Mouse (Mus musculus) embryonic facial prominence, embryonic 10.5 days (tissue): Measurements from ENCODE around the gene Ttc19. TPM values are rescaled to one million over a fixed set of nuclear protein-coding genes. Genes with fewer than 3 reads are reported as not detected.

Source experiments
- DNase-seq: peaks from one replicate; pipeline ENCODE4 v3.0.0-alpha.2; 2017; ENCODE audit warnings: low spot score
- H3K27ac ChIP-seq: fragments of 300-500 bp; sonication (generic); replicated peaks from 2 replicates; pipeline ENCODE4 v1.5.1; 2016; ENCODE audit warnings: mild to moderate bottlenecking
- H3K27me3 ChIP-seq: fragments of 300-500 bp; sonication (generic); replicated peaks from 2 replicates; pipeline ENCODE4 v1.6.1; 2016; ENCODE audit warnings: low read depth, mild to moderate bottlenecking; ENCODE audit not compliant: poor library complexity, severe bottlenecking
- H3K36me3 ChIP-seq: fragments of 300-500 bp; sonication (generic); replicated peaks from 2 replicates; pipeline ENCODE4 v1.6.1; 2016; ENCODE audit warnings: mild to moderate bottlenecking, moderate library complexity
- H3K4me1 ChIP-seq: fragments of 300-500 bp; sonication (generic); 2 replicates; pipeline ENCODE4 v1.6.1; 2016
- H3K4me3 ChIP-seq: fragments of 300-500 bp; sonication (generic); 2 replicates; pipeline ENCODE4 v1.5.1; 2016; ENCODE audit warnings: mild to moderate bottlenecking, moderate library complexity
- H3K9me3 ChIP-seq: fragments of 300-500 bp; sonication (generic); 2 replicates; pipeline ENCODE4 v1.6.1; 2016; ENCODE audit warnings: mild to moderate bottlenecking
- WGBS: fragments of 180-500 bp; shearing (Covaris S2); methylation state at CpG from one replicate; pipeline ENCODE4 v1.1.7; 2016; 5-methylcytosine and 5-hydroxymethylcytosine counted together
- polyA plus RNA-seq: library from polyadenylated mRNA; unstranded; fragments of >200 nt; fragmentation: Nextera tagmentation; extraction: Ambion mirVana; gene quantifications from 2 replicates; pipeline ENCODE4 v1.2.1, GENCODE M21; 2016

The Ttc19 gene
- polyA plus RNA-seq, 1 experiment from 2014 or later = 18.3 TPM

DNA sequence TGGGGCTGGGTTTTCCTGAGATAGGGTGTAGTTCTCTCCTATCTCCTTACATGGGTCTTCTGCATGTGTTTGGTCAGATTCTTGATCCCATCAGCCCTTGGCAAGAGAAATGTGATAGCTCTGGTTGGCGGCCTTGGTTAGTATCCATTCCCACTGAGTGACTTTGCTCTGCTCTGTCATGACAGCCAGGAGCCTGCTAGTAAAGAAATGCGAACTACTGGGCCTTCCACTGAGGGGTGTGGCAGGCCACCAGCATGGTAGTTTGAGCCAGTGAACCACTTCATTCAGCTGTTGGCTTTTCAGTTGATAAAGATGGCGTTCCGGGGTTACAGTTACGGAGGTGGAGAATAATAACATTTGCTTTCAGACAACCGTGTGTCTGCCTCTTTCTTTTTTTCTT, 17.6 kb downstream of the Ttc19 start:
- H3K36me3 ChIP-seq = peaks cover 36% of the 10 kb centered on the region
- WGBS = 85% methylated on average over 6 of the region's 6 CpGs
- no peaks in the 10 kb centered on the region for H3K9me3 ChIP-seq
- no peak overlapping the region for H3K27ac ChIP-seq
- H3K4me3 ChIP-seq = no peak overlapping the region
- H3K27me3 ChIP-seq = no peaks in the 10 kb centered on the region
- no peaks in the 10 kb centered on the region for H3K4me1 ChIP-seq
- no peak for DNase-seq

DNA sequence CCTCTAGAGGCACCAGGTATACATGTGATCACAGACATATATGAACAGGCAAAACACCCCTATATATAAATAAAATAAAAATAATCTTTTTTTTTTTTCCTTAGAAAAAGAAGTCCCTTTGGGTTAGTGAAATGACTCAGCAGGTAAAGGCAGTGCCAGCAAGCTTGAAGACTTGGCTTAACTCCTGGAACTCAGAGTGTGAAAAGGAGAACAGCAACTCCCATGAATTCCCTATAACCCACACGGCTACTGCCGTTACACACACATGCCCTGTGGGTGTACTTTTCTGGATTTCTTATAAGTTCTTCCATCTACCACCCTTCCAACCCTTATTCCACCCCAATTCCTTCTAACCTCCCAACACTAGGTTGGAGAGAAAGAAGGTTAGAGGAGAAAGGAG, 24.6 kb downstream of the Ttc19 start:
- 100% methylated on average over 2 of the region's 2 CpGs for WGBS
- H3K36me3 ChIP-seq = peaks cover 53% of the 10 kb centered on the region
- H3K27ac ChIP-seq = no peak overlapping the region
- no peaks in the 10 kb centered on the region for H3K9me3 ChIP-seq
- no peaks in the 10 kb centered on the region for H3K27me3 ChIP-seq
- DNase-seq = no peak
- no peak overlapping the region for H3K4me3 ChIP-seq
- H3K4me1 ChIP-seq = no peaks in the 10 kb centered on the region

DNA sequence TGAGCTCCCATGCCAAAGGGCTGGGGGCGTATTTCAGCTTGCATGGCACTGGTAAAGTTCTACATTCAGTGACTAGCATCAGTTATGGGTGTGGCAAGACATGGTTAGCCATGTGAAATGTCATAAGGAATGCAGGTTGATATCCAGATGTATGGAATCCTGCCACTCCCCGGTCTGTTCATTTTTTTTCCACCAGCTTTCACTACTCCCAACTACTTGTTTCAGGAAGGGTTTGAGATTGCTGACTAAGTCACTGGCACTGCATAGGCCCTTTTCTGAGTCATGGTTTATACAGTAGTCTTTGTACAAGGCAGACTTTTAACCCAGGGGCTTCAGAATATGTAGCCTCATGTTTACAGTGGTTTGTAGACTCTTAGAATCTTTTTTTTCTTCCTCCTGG, 28.0 kb downstream of the Ttc19 start:
- DNase-seq = no peak
- H3K9me3 ChIP-seq = no peaks in the 10 kb centered on the region
- peaks cover 85% of the 10 kb centered on the region for H3K36me3 ChIP-seq
- no peak overlapping the region for H3K27ac ChIP-seq
- no peak overlapping the region for H3K4me3 ChIP-seq
- no peaks in the 10 kb centered on the region for H3K27me3 ChIP-seq
- WGBS = 90% methylated on average over 2 of the region's 2 CpGs
- H3K4me1 ChIP-seq = no peaks in the 10 kb centered on the region

DNA sequence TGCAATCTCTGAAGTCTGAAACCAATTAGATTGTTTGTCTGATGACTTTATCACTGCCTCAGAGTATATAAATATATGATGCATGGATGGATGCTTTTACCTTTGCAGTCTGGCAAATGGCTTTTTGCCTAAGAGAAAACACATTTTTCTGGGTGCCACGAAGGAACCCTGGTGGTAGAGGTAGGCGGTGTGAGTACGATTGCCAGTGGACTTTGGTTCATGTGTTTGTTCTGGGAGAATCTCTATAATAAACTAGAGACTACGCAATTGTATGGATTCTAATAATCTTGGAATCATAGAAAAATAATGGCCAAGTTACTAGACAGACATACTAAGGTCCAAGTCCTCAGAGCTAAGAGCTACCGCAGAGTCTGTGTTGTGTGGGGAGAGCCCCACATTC, 33.7 kb downstream of the Ttc19 start:
- peaks cover 96% of the 10 kb centered on the region for H3K36me3 ChIP-seq
- WGBS = 96% methylated on average over 5 of the region's 5 CpGs

DNA sequence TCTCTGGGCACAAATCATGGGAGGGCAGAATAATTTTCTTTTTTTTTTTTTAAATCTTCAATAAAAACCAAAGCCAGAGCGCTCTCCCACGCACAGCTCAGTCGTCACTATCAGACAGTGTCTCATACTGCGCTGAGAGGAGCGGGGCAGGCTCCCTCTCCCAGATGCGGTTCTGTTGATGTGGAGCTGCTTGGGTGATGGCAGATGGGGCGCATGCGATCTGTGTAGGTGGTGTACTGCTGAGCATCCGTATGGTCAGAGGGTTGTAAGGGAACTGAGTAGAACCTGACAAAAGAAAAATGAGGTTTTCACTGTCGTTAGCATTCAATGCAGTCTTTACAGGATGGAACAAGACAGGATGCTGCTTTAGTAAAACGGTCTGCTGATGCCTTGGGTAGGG, 36.5 kb downstream of the Ttc19 start:
- no peak for DNase-seq
- Histone ChIP-seq H3K9me3 (no peaks in the 10 kb centered on the region), H3K27me3 (no peaks in the 10 kb centered on the region), H3K36me3 (peaks cover 100% of the 10 kb centered on the region), H3K4me1 (no peaks in the 10 kb centered on the region), H3K4me3 (no peak overlapping the region), H3K27ac (no peak overlapping the region)
- 90% methylated on average over 11 of the region's 11 CpGs for WGBS

More for the DNA sequence above, 33.7 kb downstream of the Ttc19 start:
- Histone ChIP-seq H3K9me3 (no peaks in the 10 kb centered on the region), H3K4me1 (no peaks in the 10 kb centered on the region), H3K4me3 (no peak overlapping the region), H3K27me3 (no peaks in the 10 kb centered on the region), H3K27ac (no peak overlapping the region)
- DNase-seq = no peak

DNA sequence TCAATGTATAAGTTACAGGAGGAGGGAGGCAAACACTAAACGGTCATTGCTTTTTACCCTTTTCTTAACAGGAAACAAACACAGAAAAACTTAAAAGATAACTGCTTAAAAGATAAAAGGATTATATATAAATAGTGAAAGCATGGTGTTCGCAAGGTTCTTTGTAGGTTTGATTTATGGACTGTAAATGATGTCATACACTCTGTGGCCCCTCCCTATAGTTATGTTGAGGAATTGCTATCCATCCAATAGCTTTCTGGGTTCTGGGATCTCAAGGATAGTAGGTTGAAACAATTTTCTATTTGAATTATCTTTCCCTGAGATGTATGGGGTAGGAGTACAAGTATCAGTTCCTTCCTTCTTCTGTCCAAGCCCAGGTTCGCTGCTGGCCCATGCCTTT, 38.8 kb downstream of the Ttc19 start:
- 93% methylated on average over 3 of the region's 3 CpGs for WGBS
- Histone ChIP-seq H3K36me3 (peaks cover 100% of the 10 kb centered on the region), H3K9me3 (no peaks in the 10 kb centered on the region), H3K4me3 (no peak overlapping the region), H3K27me3 (no peaks in the 10 kb centered on the region), H3K27ac (no peak overlapping the region), H3K4me1 (no peaks in the 10 kb centered on the region)
- DNase-seq = no peak

DNA sequence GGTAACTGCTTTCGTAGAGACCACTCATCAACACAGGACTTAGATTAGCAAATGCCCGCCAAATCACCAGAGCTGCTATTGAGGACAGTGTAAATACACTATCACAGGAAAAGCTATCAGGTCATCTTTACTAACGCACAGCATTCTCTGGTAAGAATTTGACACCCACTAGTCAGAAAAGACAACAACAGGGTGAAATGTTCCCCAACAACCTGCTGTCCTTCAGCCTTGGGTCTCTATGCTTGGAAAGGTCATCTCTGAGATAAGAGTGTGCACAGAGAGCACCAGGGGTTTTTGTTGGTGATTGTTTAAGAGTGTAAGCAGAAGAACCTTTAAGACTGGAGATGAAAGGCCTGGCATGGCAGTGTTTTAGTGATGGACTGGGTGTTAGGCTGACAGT, 42.4 kb downstream of the Ttc19 start:
- no peaks in the 10 kb centered on the region for H3K4me1 ChIP-seq
- H3K4me3 ChIP-seq = no peak overlapping the region
- H3K27me3 ChIP-seq = no peaks in the 10 kb centered on the region
- no peak overlapping the region for H3K27ac ChIP-seq
- 94% methylated on average over 3 of the region's 3 CpGs for WGBS
- no peak for DNase-seq
- no peaks in the 10 kb centered on the region for H3K9me3 ChIP-seq
- peaks cover 100% of the 10 kb centered on the region for H3K36me3 ChIP-seq

DNA sequence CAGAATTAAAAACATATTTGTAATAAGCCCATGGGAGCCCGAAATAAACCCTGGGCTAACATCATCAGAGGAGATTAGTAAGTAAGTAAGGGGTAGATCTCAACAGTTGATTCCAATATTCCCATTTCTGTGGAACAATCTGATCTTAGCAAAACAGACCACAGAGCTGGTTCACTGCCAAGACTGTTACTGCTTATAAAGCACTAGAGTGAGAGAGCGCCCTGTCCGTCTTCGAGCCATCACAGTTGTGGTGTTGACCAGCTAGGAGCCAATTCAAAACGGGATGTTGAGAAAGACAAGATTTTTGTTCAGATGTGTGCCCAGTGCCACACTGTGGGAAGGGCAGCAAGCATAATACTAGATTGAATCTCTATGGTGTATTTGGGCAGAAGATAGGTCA, 49.9 kb downstream of the Ttc19 start:
- no peak for DNase-seq
- Histone ChIP-seq H3K27me3 (no peaks in the 10 kb centered on the region), H3K4me1 (no peaks in the 10 kb centered on the region), H3K9me3 (no peaks in the 10 kb centered on the region), H3K4me3 (no peak overlapping the region), H3K27ac (no peak overlapping the region), H3K36me3 (peaks cover 100% of the 10 kb centered on the region)
- 94% methylated on average over 5 of the region's 5 CpGs for WGBS

DNA sequence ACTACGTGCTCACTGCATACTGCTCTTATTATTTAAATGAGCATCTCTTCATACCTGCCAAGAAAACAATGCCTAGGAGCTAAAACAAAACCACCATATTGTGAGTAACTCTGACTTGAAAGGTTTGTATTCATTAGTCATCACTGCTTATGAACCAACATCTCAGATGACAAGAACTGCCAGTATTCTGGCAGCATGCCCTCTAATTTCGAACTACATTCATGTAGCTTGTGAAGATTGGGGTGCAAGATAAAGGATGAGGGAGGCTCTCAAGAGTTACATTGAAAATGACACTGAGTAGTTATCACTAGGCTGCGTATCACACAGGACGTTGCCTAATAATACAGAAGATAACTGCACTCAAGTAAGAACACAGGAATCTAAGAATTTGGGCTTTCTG, 51.0 kb downstream of the Ttc19 start:
- no peaks in the 10 kb centered on the region for H3K4me1 ChIP-seq
- DNase-seq = no peak
- WGBS = 94% methylated on average over 4 of the region's 4 CpGs
- H3K4me3 ChIP-seq = no peak overlapping the region
- H3K36me3 ChIP-seq = peaks cover 100% of the 10 kb centered on the region
- H3K9me3 ChIP-seq = no peaks in the 10 kb centered on the region
- H3K27ac ChIP-seq = no peak overlapping the region
- no peaks in the 10 kb centered on the region for H3K27me3 ChIP-seq

DNA sequence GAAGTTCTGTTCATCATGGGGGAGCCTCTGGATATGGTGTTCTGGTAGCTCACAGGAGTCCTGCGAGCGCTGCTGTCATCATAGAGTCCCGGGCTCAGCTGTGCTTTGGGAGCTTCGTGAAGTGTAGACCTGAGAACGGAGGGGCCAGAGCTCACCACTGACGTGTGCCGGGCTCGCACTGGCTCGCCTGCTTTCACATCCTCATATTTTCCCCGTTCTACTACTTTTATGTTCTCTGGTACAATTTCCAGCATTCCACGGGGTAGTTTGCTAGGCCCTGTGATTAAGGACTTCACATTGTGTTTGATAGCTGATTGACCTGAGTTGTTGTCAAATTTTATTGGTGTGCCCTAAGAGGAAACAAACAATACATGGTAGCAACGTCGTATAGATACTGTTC, 61.7 kb downstream of the Ttc19 start:
- WGBS = 95% methylated on average over 13 of the region's 13 CpGs
- H3K27ac ChIP-seq = no peak overlapping the region
- no peak for DNase-seq
- H3K9me3 ChIP-seq = no peaks in the 10 kb centered on the region
- no peaks in the 10 kb centered on the region for H3K4me1 ChIP-seq
- no peaks in the 10 kb centered on the region for H3K27me3 ChIP-seq
- H3K4me3 ChIP-seq = no peak overlapping the region
- H3K36me3 ChIP-seq = peaks cover 91% of the 10 kb centered on the region

DNA sequence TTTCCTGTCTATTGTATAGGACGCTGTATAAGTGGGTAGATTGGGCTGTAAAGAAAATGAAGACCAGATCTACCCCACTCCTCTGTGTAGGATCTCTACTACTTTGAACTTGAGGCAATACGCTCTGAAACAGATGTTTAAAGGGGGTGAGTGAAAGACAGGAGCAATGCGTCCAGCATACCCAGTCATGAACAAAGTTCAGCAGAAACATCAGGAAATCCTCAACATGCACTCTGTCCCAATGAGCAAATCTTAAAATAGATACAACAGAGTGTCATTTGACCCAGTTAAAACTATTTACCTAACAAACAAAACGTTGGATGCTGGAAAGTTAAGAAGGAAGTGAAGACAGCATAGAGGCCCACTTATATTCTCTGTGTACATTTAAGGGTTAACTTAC, 70.7 kb downstream of the Ttc19 start:
- H3K27me3 ChIP-seq = no peaks in the 10 kb centered on the region
- H3K36me3 ChIP-seq = peaks cover 99% of the 10 kb centered on the region
- 84% methylated on average over 4 of the region's 4 CpGs for WGBS
- no peaks in the 10 kb centered on the region for H3K4me1 ChIP-seq
- no peak overlapping the region for H3K27ac ChIP-seq
- H3K4me3 ChIP-seq = no peak overlapping the region
- no peaks in the 10 kb centered on the region for H3K9me3 ChIP-seq
- DNase-seq = no peak

DNA sequence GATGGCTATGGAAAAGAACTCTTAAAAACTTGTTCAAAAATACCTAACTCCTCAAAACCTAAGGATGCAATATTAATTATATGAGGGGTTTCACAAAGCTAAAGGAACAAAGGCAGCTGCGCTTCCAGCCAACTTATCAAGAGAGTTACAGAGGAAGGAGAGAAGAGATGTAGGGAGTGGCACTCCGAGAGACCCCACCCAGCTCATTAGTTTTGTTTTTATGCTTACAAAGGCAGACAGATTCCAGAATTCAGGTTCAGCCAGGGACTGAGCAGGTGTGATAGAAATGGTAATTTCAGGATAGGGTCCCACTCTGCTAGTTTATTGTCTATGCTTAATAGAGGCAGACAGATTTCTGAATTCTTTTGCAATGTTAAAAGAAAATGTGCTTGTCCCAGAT, 73.9 kb downstream of the Ttc19 start:
- 92% methylated on average over 2 of the region's 2 CpGs for WGBS
- H3K36me3 ChIP-seq = peaks cover 99% of the 10 kb centered on the region
- H3K4me3 ChIP-seq = no peak overlapping the region
- no peaks in the 10 kb centered on the region for H3K27me3 ChIP-seq
- H3K9me3 ChIP-seq = no peaks in the 10 kb centered on the region
- no peak overlapping the region for H3K27ac ChIP-seq
- no peak for DNase-seq
- H3K4me1 ChIP-seq = no peaks in the 10 kb centered on the region

DNA sequence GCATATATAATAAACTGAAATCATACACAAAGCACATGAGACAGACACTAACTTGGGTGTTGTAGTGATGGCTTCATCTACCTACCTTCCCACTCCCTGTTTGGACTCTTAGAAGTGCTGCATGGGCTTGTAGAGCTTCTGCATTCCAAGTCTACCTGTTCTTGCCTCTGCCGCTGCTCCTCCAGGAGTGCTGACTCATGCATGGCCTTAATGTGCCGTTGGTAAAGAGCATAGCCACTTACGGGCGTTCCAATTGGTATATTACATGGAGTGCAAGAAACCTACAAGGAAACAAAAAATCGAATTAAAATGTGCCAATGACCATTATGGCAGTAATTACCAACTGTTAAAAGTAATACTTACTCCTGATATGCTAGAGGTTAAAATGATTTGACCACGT, 85.6 kb downstream of the Ttc19 start:
- H3K27ac ChIP-seq = no peak overlapping the region
- H3K27me3 ChIP-seq = no peaks in the 10 kb centered on the region
- H3K9me3 ChIP-seq = no peaks in the 10 kb centered on the region
- H3K4me3 ChIP-seq = no peak overlapping the region
- H3K36me3 ChIP-seq = peaks cover 87% of the 10 kb centered on the region
- no peak for DNase-seq
- no peaks in the 10 kb centered on the region for H3K4me1 ChIP-seq
- WGBS = 92% methylated on average over 6 of the region's 6 CpGs

DNA sequence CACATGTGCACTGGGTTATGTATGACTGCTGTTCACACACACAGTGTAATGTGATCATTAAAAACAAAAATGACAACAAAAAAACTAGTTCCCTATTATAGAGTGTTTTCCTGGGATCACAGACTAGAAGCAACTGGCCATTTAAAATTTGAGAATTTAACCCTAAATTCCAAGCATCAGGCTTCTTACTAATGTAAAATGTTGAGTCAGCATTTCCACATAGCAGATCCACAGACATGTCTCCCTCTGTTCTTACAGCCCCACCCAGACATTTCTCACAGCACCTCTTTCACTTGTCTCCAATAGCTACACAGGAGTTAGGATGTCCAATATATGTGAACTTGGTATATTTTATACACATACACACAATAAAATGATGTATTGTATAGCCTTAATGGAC, 88.7 kb downstream of the Ttc19 start:
- peaks cover 92% of the 10 kb centered on the region for H3K36me3 ChIP-seq
- H3K27ac ChIP-seq = no peak overlapping the region
- H3K27me3 ChIP-seq = no peaks in the 10 kb centered on the region
- no peaks in the 10 kb centered on the region for H3K9me3 ChIP-seq
- DNase-seq = no peak
- no peak overlapping the region for H3K4me3 ChIP-seq
- H3K4me1 ChIP-seq = no peaks in the 10 kb centered on the region
